Mouse (Mus musculus) Patski (cell line): ENCODE results near the gene Alkbh7. TPM values are rescaled to one million over a fixed set of nuclear protein-coding genes. Genes with fewer than 3 reads are reported as not detected.
A peak's percentile ranks its signal among the peaks of the same experiment; 100 is the strongest.

ENCODE experiments used
- ATAC-seq: fragments of 100-300 bp; one replicate; pipeline ENCODE4 v1.8.0; 2021
- CTCF ChIA-PET: fragments of 350-600 bp; sonication (Branson Sonifier 250); formaldehyde crosslinking; loops from one replicate; lab custom pipeline; 2022; ENCODE audit warnings: inconsistent platforms; lab: Charles Lee
- POLR2A ChIA-PET: fragments of 350-600 bp; sonication (Branson Sonifier 250); formaldehyde crosslinking; loops from one replicate; lab custom pipeline; 2022; ENCODE audit warnings: antibody characterized with exemption, inconsistent platforms; lab: Charles Lee
- DNase-seq: peaks from one replicate; pipeline ENCODE4 v3.0.0-alpha.2; 2011; ENCODE audit warnings: low read depth, low spot score
- H3K27me3 ChIP-seq: fragments of 371-371 bp; one replicate; pipeline ENCODE4 v1.5.1; 2021
- CTCF ChIP-seq: fragments of 100-300 bp; IDR thresholded peaks from one replicate; pipeline ENCODE4 v1.5.1; 2021
- in situ Hi-C: fragments of 300-500 bp; cut with MboI; formaldehyde crosslinking; loops from 3 replicates; pipeline ENCODE4 v1.11.1; 2018; ENCODE audit warnings: low pct_unique_long_range_greater_than_20kb, mixed read lengths
- polyA plus RNA-seq: library from polyadenylated mRNA; unstranded; gene quantifications from one replicate; pipeline ENCODE4 v1.2.3, GENCODE M21; 2021

Gene Alkbh7
- polyA plus RNA-seq, 1 experiment from 2014 or later = 47.7 TPM

DNA sequence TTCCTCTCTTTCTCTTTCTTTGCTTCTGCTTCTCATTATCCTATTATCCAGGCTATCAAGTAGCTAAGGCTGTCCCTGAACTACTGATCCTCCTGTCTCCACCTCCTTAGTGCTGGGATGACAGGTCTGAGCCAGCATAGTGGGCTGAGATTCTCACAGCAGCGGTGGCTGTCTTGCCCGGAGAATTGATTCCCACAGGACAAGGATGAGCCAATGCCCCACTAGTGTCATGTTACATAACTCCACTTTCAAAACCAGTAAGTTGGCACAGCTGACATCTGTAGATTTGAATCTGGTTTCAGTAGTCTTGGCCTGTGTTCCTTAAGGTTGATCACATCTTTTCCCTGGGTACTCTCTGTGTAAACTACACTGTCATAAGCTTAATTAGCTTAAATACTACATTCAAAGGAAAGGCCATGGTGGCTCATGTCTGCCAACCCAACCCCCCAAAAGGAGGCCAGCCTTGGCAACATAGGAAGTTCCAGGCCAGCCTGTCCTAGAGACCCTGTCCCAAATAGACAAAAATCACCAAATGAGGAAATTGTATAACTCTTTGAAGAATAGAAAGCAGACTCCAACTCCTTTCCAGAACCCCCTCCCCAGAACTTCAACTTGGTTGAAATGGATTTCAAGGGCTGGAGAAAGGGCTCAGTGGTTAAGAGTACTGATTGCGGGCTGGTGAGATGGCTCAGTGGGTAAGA is 10.9 kb upstream of the Alkbh7 start:
- in situ Hi-C loops = no loop called here
- no peak for ATAC-seq
- no peak for DNase-seq

DNA sequence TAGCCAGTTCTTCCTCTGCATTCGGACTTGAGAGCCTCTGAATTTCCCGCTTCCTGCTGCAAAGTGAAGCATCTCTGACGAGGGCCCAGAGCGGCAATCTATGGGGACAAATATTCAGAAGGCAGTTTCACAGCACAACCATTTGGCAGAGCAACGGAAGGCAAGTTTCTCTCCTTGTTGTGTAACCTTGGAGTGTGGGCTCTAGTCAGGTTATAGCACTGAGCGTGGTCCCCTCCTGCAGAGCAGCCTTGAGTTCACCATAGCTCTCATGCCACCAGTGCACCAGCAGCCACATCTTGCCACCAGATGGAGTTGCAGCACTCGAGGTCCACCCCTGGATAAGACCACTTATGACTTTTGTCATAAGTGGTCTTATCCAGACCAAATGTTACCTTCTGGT is 8.7 kb upstream of the Alkbh7 start:
- ChIA-PET CTCF (no interaction called here), POLR2A (interaction anchor here (0.6 kb wide), 1 partner anchor 22 kb away, joined by 4 read pairs; no protein-coding TSS in a partner anchor)
- no peaks in the 10 kb centered on the region for H3K27me3 ChIP-seq
- in situ Hi-C loops = no loop called here
- no peak for TF ChIP-seq CTCF
- no peak for ATAC-seq
- no peak for DNase-seq

More for the DNA sequence above, 10.9 kb upstream of the Alkbh7 start:
- POLR2A ChIA-PET = no interaction called here
- no peak for TF ChIP-seq CTCF
- CTCF ChIA-PET = interaction anchor here (1.4 kb wide), 1 partner anchor 11 kb away, joined by 3 read pairs; no protein-coding TSS in a partner anchor
- no peaks in the 10 kb centered on the region for H3K27me3 ChIP-seq

DNA sequence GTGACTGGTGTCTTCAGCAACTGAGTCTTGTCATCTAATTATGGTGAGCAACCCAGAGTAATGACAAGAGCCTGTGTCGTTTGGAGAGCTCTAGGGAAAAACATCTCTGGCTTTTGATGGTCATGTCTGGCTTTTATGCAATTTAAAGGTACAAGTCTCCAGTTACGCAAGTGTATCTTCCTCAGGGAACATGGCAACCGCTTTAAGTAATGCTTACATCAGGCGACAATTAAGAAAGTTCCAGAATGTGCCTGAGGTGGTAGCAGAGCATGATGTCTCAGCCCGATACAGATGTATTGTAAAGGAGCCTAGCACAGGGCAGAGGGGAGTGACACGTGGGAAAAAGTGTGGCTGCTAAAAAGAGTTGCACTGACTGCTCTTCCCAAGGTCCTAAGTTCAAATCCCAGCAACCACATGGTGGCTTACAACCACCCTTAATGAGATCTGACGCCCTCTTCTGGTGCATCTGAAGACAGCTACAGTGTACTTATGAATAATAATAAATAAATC is 8.2 kb upstream of the Alkbh7 start:
- in situ Hi-C loops = no loop called here
- ATAC-seq (no peak), DNase-seq (no peak)
- ChIA-PET CTCF (interaction anchor here (1.0 to 2.4 kb wide), 3 partner anchors 14 to 178 kb away, joined by 3 to 10 read pairs (median 3); no protein-coding TSS in a partner anchor), POLR2A (interaction anchor here (0.5 to 0.6 kb wide), 2 partner anchors 22 to 62 kb away, joined by 3 to 4 read pairs; no protein-coding TSS in a partner anchor)
- H3K27me3 ChIP-seq = no peaks in the 10 kb centered on the region
- TF ChIP-seq CTCF = no peak

DNA sequence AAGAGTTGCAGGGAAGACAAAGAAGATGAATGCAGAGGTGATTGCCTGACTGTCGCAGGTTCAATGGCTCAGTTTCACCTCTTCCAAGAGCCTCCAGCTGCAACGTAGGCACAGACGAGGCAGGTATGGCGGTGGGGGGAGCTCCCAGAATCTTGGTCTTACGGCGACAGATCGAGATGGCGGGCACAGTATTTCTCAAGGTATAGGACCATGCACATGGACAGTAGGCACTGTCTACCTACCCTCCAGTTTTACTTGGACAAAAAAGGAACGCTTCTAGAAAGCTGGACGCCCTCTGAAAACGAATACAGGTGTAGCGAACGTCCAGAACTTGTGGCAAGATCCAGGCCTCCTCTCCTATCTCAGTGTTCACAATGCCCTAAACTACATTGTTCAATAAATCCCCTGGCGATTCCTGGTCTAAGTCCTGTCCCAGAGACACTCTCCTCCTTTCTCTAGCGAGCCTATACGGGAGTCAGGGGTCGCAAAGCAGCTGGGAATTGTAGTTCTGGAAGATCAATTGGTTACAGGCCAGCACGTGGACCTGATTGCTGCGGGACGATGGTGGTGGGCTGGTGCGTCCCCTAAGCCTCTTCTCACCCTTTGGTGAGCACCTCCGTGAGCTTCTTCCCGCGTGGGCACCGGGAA is 7.5 kb upstream of the Alkbh7 start:
- POLR2A ChIA-PET = interaction anchor here (0.5 to 1.4 kb wide), 3 partner anchors 10 to 61 kb away, joined by 3 read pairs; no protein-coding TSS in a partner anchor
- CTCF ChIA-PET = interaction anchor here (1.0 to 2.4 kb wide), 3 partner anchors 14 to 179 kb away, joined by 3 to 10 read pairs (median 3); no protein-coding TSS in a partner anchor

DNA sequence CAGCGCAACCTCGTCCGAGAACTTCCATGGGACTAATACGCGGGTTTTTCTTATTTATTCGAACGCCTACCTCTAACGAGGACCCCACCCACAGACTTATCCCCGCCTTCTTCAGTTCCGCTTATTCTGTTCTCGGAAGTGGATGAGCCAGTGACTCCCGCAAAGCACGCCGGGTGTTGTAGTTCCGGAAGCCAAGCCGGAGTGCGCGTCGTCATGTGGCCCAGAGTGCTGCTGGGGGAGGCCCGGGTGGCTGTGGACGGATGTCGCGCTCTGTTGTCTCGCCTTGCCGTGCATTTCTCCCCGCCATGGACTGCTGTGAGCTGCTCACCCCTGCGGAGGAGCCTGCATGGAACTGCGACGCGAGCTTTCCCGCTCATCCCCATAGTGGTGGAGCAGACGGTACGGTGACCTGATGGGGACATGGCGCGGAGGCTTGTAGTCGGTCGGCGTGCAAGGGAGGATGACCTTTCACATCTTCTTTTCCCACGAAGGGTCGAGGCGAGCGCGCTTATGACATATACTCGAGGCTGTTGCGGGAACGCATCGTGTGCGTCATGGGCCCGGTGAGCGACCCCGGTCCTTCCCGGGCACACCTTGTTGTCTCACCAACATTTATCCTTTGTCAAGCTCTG is 6.9 kb upstream of the Alkbh7 start, which contains the start of gene Clpp:
Gene Clpp (plus strand): TSS at position 191 of the 632 bp plus-strand sequence.
- H3K27me3 ChIP-seq = no peaks in the 10 kb centered on the region
- peak; percentile 97 for ATAC-seq
- in situ Hi-C loops = loop anchor here (10.0 kb wide), 1 partner anchor 345 kb away; no protein-coding TSS in a partner anchor
- ChIA-PET POLR2A (interaction anchor here (0.7 to 1.4 kb wide), 2 partner anchors 11 to 18 kb away, joined by 3 read pairs; no protein-coding TSS in a partner anchor), CTCF (interaction anchor here (2.4 kb wide), 1 partner anchor 93 kb away, joined by 10 read pairs; no protein-coding TSS in a partner anchor)
- TF ChIP-seq CTCF = no peak
- DNase-seq = peak; percentile 80

More for the DNA sequence above, 7.5 kb upstream of the Alkbh7 start:
- no peak for TF ChIP-seq CTCF
- ATAC-seq = peak; percentile 90
- DNase-seq = no peak
- in situ Hi-C loops = loop anchor here (10.0 kb wide), 1 partner anchor 345 kb away; no protein-coding TSS in a partner anchor
- H3K27me3 ChIP-seq = no peaks in the 10 kb centered on the region

DNA sequence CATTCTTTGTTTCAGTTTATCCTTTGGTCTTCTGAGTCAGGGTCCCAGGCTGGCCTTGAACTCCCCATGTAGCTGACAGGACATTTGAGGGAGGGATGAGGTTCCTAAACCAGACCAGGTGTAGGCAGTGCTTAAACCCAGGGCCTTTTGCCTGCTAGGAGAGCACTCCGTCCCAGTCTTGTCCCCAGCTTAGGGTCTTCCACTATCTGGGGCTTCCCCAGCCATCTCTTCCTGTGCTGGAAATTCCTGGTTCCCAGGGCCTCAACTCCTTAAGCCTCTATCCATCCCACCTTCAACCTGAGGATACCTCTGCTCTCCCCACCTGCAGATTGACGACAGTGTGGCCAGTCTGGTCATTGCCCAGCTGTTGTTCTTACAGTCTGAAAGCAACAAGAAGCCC is 6.2 kb upstream of the Alkbh7 start:
- ChIA-PET CTCF (interaction anchor here (2.4 kb wide), 1 partner anchor 93 kb away, joined by 10 read pairs; no protein-coding TSS in a partner anchor), POLR2A (interaction anchor here (0.7 to 1.4 kb wide), 2 partner anchors 12 to 117 kb away, joined by 3 to 6 read pairs; no protein-coding TSS in a partner anchor)
- TF ChIP-seq CTCF = no peak
- in situ Hi-C loops = loop anchor here (10.0 kb wide), 1 partner anchor 344 kb away; no protein-coding TSS in a partner anchor
- no peak for ATAC-seq
- DNase-seq = no peak
- no peaks in the 10 kb centered on the region for H3K27me3 ChIP-seq

DNA sequence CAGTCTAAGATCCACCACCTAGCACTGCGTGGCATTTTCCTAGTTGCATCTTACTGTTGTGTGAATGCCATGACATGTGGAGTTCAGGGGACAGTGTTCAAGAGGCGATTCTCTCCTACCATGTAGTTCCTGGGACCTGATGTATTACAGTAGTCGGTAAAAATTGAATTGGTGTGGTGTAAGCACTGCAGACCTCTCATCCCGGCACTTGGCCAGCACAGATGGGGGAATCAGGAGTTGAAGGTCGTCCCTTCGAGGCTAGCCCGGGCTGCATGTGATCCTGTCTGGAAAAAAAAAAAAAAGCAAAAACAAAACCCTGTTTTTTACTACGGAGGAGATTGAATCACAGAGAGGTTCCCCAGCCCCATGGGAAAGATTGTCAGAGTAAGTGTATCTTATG is 2.1 kb upstream of the Alkbh7 start:
- TF ChIP-seq CTCF = no peak
- ATAC-seq (no peak), DNase-seq (no peak)
- no peaks in the 10 kb centered on the region for H3K27me3 ChIP-seq
- in situ Hi-C loops = loop anchor here (5.0 to 10.0 kb wide), 4 partner anchors 67 to 340 kb away; no protein-coding TSS in a partner anchor
- ChIA-PET POLR2A (no interaction called here), CTCF (no interaction called here)

DNA sequence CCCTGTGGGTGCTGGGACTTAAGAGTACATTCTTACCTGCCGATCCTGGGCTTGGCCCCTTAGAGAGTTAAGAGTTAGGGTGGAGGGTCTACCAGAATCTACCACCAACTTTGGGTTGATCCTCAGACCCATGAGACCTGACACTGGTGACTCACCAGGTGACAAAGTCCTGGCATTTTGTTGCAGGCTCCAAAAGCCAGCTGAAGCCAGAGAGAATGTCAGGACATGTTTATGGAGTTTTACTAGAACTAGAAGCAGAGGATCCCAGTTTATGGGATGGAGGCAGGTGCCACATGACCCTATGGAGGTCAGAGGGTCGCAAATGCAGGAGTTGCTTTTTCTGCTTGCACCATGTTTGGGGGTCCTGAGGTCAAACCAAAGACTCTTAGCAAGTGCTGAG is 633 bp upstream of the Alkbh7 start:
- DNase-seq (no peak), ATAC-seq (no peak)
- POLR2A ChIA-PET = interaction anchor here (0.7 kb wide), 1 partner anchor 170 kb away, joined by 3 read pairs; no protein-coding TSS in a partner anchor

DNA sequence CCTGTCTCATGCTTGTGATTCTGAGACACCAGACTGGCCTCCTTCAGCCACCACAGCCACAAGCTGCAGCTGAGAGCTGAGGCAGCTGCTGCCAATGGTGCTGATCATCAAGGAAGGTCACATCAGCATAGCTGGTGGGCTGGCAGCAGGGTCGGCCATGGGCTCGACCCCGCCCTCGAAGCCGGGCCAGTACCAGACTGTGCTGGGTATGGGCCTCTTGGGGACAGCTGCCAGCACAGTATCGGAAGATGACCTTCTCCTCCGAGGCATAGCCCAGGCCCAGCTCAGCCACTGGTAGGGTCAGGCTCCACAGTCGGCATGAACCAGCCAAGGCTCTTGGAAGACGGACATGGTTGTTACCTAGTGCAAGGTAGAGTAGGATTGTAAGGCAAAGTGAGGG is 2.3 kb downstream of the Alkbh7 start:
- CTCF ChIA-PET = no interaction called here
- in situ Hi-C loops = loop anchor here (5.0 to 10.0 kb wide), 4 partner anchors 63 to 335 kb away; no protein-coding TSS in a partner anchor
- POLR2A ChIA-PET = interaction anchor here (0.7 kb wide), 1 partner anchor 73 kb away, joined by 6 read pairs; no protein-coding TSS in a partner anchor
- no peaks in the 10 kb centered on the region for H3K27me3 ChIP-seq
- ATAC-seq (no peak), DNase-seq (no peak)
- no peak for TF ChIP-seq CTCF

More for the DNA sequence above, 633 bp upstream of the Alkbh7 start:
- CTCF ChIA-PET = interaction anchor here (1.3 kb wide), 1 partner anchor 15 kb away, joined by 4 read pairs; the partner anchor contains the start of genes Gm17949 and Gtf2f1
- no peak for TF ChIP-seq CTCF
- in situ Hi-C loops = loop anchor here (5.0 to 10.0 kb wide), 4 partner anchors 66 to 338 kb away; no protein-coding TSS in a partner anchor
- H3K27me3 ChIP-seq = no peaks in the 10 kb centered on the region
